ENCODE assay signal across 17 mouse cellular contexts in genomic region chr11:118858305-118858704, GRCm38 (mm10). TPM values are rescaled to one million over a fixed set of nuclear protein-coding genes. Genes with fewer than 3 reads are reported as not detected.
DNase-seq lines count a peak whose midpoint lies in the region; ATAC-seq and TF ChIP-seq lines count a peak whose summit lies in the region.
"Had no signal": no experiment of that assay in that cellular context is flagged by ENCODE, and none has a peak within 500 bp of the region (broad histone marks: within the 10 kb centered on the region; RNA-seq: fewer than 3 reads in every experiment).

No protein-coding gene starts in this region.

- no peak for TF ChIP-seq POLR2A in cerebellum, adult 2 months (IDR thresholded peaks at IDR 0.05; ENCODE audit: borderline replicate concordance, insufficient read depth, low read length)
- no peak for TF ChIP-seq POLR2A in cortical plate, adult 2 months (IDR thresholded peaks at IDR 0.05; ENCODE audit: extremely low read depth, insufficient read depth, low read length)

- intact Hi-C loops in left cerebral cortex, postnatal 4 days (cut with DNase I), result no loop called here

- no peaks in the 10 kb centered on the region for H3K36me3 ChIP-seq in neural tube, embryonic 15.5 days
- H3K36me3 ChIP-seq: G1E; limb, embryonic 10.5 days; liver, embryonic 12.5 days; lung, embryonic 15.5 days had no signal

- TF ChIP-seq CTCF in cerebellum, adult 2 months (IDR thresholded peaks at IDR 0.05; ENCODE audit: borderline replicate concordance, insufficient read depth, low read depth, low read length), result no peak
- TF ChIP-seq CTCF in cortical plate, adult 2 months (IDR thresholded peaks at IDR 0.05; ENCODE audit: extremely low read depth, insufficient read depth, low read length), result no peak

- H3K9ac ChIP-seq in neural tube, embryonic 15.5 days (replicated peaks), result no peak overlapping the region
- H3K9ac ChIP-seq: liver, embryonic 12.5 days; lung, embryonic 15.5 days had no signal

- no peaks in the 10 kb centered on the region for H3K27me3 ChIP-seq in cerebellum, adult 2 months (ENCODE audit: control insufficient read depth, insufficient read depth, low read length)
- no peaks in the 10 kb centered on the region for H3K27me3 ChIP-seq in neural tube, embryonic 15.5 days (replicated peaks)
- H3K27me3 ChIP-seq: liver, embryonic 12.5 days; lung, embryonic 15.5 days had no signal

- DNase-seq in left cerebral cortex, postnatal 4 days, result peak; percentile 78
- no peak for DNase-seq in left cerebral cortex, adult 18-20 months (ENCODE audit: low spot score in 2 of 2)
- peak; percentile 89 to 93 for DNase-seq in cerebellum, adult 2 months
- DNase-seq in urinary bladder, adult 2 months (ENCODE audit: low spot score), result no peak
- no peak for DNase-seq in B cell, adult 2 months
- DNase-seq: adrenal gland, postnatal 10 days; heart, postnatal 10 days; right cerebral cortex, postnatal 25 days had no signal

- no peak overlapping the region for H3K4me2 ChIP-seq in neural tube, embryonic 15.5 days
- H3K4me2 ChIP-seq: liver, embryonic 12.5 days; lung, embryonic 15.5 days had no signal

- H3K9me3 ChIP-seq in neural tube, embryonic 15.5 days (replicated peaks), result no peaks in the 10 kb centered on the region
- H3K9me3 ChIP-seq: limb, embryonic 10.5 days; liver, embryonic 12.5 days; lung, embryonic 15.5 days had no signal

- H3K27ac ChIP-seq in cerebellum, adult 2 months (ENCODE audit: insufficient read depth, low read length), result peak overlapping the region; percentile 83
- H3K27ac ChIP-seq in cortical plate, adult 2 months (ENCODE audit: insufficient read depth, low read length), result peak overlapping the region; percentile 82; the same call in 1 of the 2 replicates
- peak overlapping the region; percentile 71 for H3K27ac ChIP-seq in neural tube, embryonic 15.5 days (replicated peaks)
- H3K27ac ChIP-seq: kidney, postnatal 0 days; limb, embryonic 10.5 days; liver, embryonic 12.5 days; lung, embryonic 15.5 days had no signal

- no peak for ATAC-seq in neural tube, embryonic 15.5 days (ENCODE audit: low FRiP score)
- ATAC-seq: intestine, embryonic 16.5 days; liver, embryonic 12.5 days had no signal

- peaks cover 75% of the 10 kb centered on the region for H3K4me1 ChIP-seq in cerebellum, adult 2 months (ENCODE audit: control insufficient read depth, insufficient read depth, low read length)
- peaks cover 13% of the 10 kb centered on the region for H3K4me1 ChIP-seq in cortical plate, adult 2 months (ENCODE audit: control insufficient read depth, insufficient read depth, low read length)
- peaks cover 42% of the 10 kb centered on the region for H3K4me1 ChIP-seq in neural tube, embryonic 15.5 days
- H3K4me1 ChIP-seq: liver, embryonic 12.5 days; lung, embryonic 15.5 days had no signal

- 10% methylated on average over 11 of the region's 11 CpGs for WGBS in cerebellum, adult 2 months
- 55% methylated on average over 11 of the region's 11 CpGs for WGBS in neural tube, embryonic 15.5 days

- no peak overlapping the region for H3K4me3 ChIP-seq in cerebellum, adult 2 months (replicated peaks; ENCODE audit: insufficient read depth, low read depth, low read length)
- no peak overlapping the region for H3K4me3 ChIP-seq in cortical plate, adult 2 months (ENCODE audit: insufficient read depth, low read length)
- H3K4me3 ChIP-seq in neural tube, embryonic 15.5 days (replicated peaks), result no peak overlapping the region
- H3K4me3 ChIP-seq: limb, embryonic 10.5 days; liver, embryonic 12.5 days; lung, embryonic 15.5 days had no signal

RNA-seq across cellular contexts. Expression of gene Rbfox3, which starts 53.1 kb away (rescaled TPM):
- 100 to 1,000 TPM; 185 to 192 TPM for total RNA-seq in left cerebral cortex, postnatal 4 days (2021)
- total RNA-seq in left cerebral cortex, adult 18-20 months (2021), result 100 to 1,000 TPM; 301 to 331 TPM
- polyA plus RNA-seq in cerebellum, adult 2 months (2012; rRNA removed), result 163 and 201 TPM in 2 replicates
- 117 TPM in 2 replicates for polyA plus RNA-seq in cortical plate, adult 2 months (2012; rRNA removed)
- 80.9 and 99.8 TPM in 2 replicates for polyA plus RNA-seq in neural tube, embryonic 15.5 days (2015; fragmentation: Nextera tagmentation; extraction: Ambion mirVana)
- 23.3 and 61.3 TPM in 2 replicates for polyA plus RNA-seq in urinary bladder, adult 2 months (2012; rRNA removed)
- total RNA-seq: megakaryocyte progenitor cell, adult 5-6 weeks had no signal
- polyA plus RNA-seq: G1E had no signal

Comparison
In these comparisons a context has a peak if more than half of its experiments do, and no peak if none do; other contexts are left out.
1. DNase-seq: peak in left cerebral cortex, postnatal 4 days (single experiment) and cerebellum, adult 2 months (2 of 2); none in left cerebral cortex, adult 18-20 months (0 of 2), urinary bladder, adult 2 months (single experiment) and B cell, adult 2 months (0 of 2).
2. Peak in every context shown above with its lines, with median percentiles within 50 percentile points of each other: H3K27ac ChIP-seq.